Mouse (Mus musculus): ENCODE results near the gene Clca3a1. TPM values are rescaled to one million over a fixed set of nuclear protein-coding genes. Genes with fewer than 3 reads are reported as not detected.
A peak's percentile ranks its signal among the peaks of the same experiment; 100 is the strongest.

The Clca3a1 gene
- polyA plus RNA-seq, 1 experiment: 34.0 TPM

- peak; percentile 69 for DNase-seq (ENCODE audit: low spot score)
Observed at GRCm38 (mm10) chr3:144719088-144719900, 41.5 kb downstream of the Clca3a1 start.

- no peak for DNase-seq (ENCODE audit: low spot score)
Observed at GRCm38 (mm10) chr3:144718706-144719087, 42.1 kb downstream of the Clca3a1 start.

GRCm38 (mm10) chr3:144717835-144718234, 42.9 kb downstream of the Clca3a1 start:
- DNase-seq (ENCODE audit: low spot score): no peak

- DNase-seq (ENCODE audit: low spot score): no peak
Observed at GRCm38 (mm10) chr3:144717121-144717520, 43.7 kb downstream of the Clca3a1 start.

- no peak for DNase-seq (ENCODE audit: low spot score)
Observed at GRCm38 (mm10) chr3:144715901-144716300, 44.9 kb downstream of the Clca3a1 start.

GRCm38 (mm10) chr3:144715033-144715432, 45.7 kb downstream of the Clca3a1 start:
- DNase-seq (ENCODE audit: low spot score): no peak

- no peak for DNase-seq (ENCODE audit: low spot score)
Observed at GRCm38 (mm10) chr3:144714606-144715005, 46.2 kb downstream of the Clca3a1 start.

GRCm38 (mm10) chr3:144714126-144714525, 46.7 kb downstream of the Clca3a1 start:
- no peak for DNase-seq (ENCODE audit: low spot score)

- DNase-seq (ENCODE audit: low spot score): no peak
Observed at GRCm38 (mm10) chr3:144711607-144712206, 49.1 kb downstream of the Clca3a1 start.

GRCm38 (mm10) chr3:144708612-144709011, 52.2 kb downstream of the Clca3a1 start:
- no peak for DNase-seq (ENCODE audit: low spot score)

GRCm38 (mm10) chr3:144703959-144704358, 56.8 kb downstream of the Clca3a1 start:
- DNase-seq (ENCODE audit: low spot score): no peak

GRCm38 (mm10) chr3:144698790-144699433, 61.9 kb downstream of the Clca3a1 start:
- DNase-seq (ENCODE audit: low spot score): no peak

GRCm38 (mm10) chr3:144697942-144698341, 62.8 kb downstream of the Clca3a1 start:
- no peak for DNase-seq (ENCODE audit: low spot score)

GRCm38 (mm10) chr3:144697154-144697553, 63.6 kb downstream of the Clca3a1 start:
- no peak for DNase-seq (ENCODE audit: low spot score)

GRCm38 (mm10) chr3:144694941-144695340, 65.8 kb downstream of the Clca3a1 start:
- no peak for DNase-seq (ENCODE audit: low spot score)

- DNase-seq (ENCODE audit: low spot score): no peak
Observed at GRCm38 (mm10) chr3:144694040-144694439, 66.7 kb downstream of the Clca3a1 start.

- no peak for DNase-seq (ENCODE audit: low spot score)
Observed at GRCm38 (mm10) chr3:144692052-144692451, 68.7 kb downstream of the Clca3a1 start.

GRCm38 (mm10) chr3:144689236-144689635, 71.5 kb downstream of the Clca3a1 start:
- DNase-seq (ENCODE audit: low spot score): no peak

GRCm38 (mm10) chr3:144688284-144688683, 72.5 kb downstream of the Clca3a1 start:
- DNase-seq (ENCODE audit: low spot score): no peak

- no peak for DNase-seq (ENCODE audit: low spot score)
Observed at GRCm38 (mm10) chr3:144687618-144688017, 73.2 kb downstream of the Clca3a1 start.

GRCm38 (mm10) chr3:144686146-144686545, 74.6 kb downstream of the Clca3a1 start:
- DNase-seq (ENCODE audit: low spot score): no peak

- DNase-seq (ENCODE audit: low spot score): no peak
Observed at GRCm38 (mm10) chr3:144683136-144683814, 77.5 kb downstream of the Clca3a1 start.

Measured in urinary bladder, adult 2 months (tissue).